Mouse (Mus musculus): ENCODE results near the gene Iars2. TPM values are rescaled to one million over a fixed set of nuclear protein-coding genes. Genes with fewer than 3 reads are reported as not detected.

The Iars2 gene
- total and polyA plus RNA-seq, 2 experiments: 20.8 to 25.8 TPM

DNA sequence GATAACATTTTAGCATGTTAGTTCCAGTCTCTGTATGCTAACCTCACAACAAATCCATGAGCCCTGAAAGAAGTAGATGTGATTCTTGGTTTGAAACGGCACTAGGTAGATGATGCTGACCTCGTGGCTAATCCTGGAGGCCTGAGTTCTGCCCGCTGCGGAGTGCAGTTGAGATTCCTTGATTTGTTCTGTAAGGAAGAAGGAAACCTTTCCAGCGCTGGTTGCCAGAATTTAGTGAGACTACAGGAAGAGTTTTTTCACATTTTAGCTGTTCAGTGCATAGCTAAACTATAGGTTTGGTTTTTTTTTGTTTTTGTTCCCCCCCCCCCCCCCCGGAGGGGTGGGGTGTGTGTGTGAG lies 35.0 kb upstream of the Iars2 start:
- peaks cover 12% of the 10 kb centered on the region; the same call in 1 of the 2 replicates for H3K4me1 ChIP-seq (ENCODE audit: control insufficient read depth, insufficient read depth, low read length)
- no peak for DNase-seq (ENCODE audit: extremely low read depth, low read depth, low spot score)
- H3K27me3 ChIP-seq (ENCODE audit: control insufficient read depth, insufficient read depth, low read length): no peaks in the 10 kb centered on the region
- TF ChIP-seq CTCF (IDR thresholded peaks at IDR 0.05; ENCODE audit: low read depth, low read length) (no peak), POLR2A (IDR thresholded peaks at IDR 0.05; ENCODE audit: extremely low read depth, insufficient read depth, low read length) (no peak)
- 0 out of 2 replicates have a peak overlapping the region, but pooled peaks have one; percentile 21 for H3K9ac ChIP-seq (ENCODE audit: low read depth, low read length)
- no peak overlapping the region for H3K27ac ChIP-seq (replicated peaks; ENCODE audit: insufficient read depth, low read depth, low read length)
- H3K36me3 ChIP-seq (ENCODE audit: control insufficient read depth, insufficient read depth, low read length): peaks cover 3% of the 10 kb centered on the region
- H3K79me2 ChIP-seq (ENCODE audit: control insufficient read depth, insufficient read depth, low read length): peaks cover 22% of the 10 kb centered on the region
- no peak overlapping the region; the same call in 1 of the 2 replicates for H3K4me3 ChIP-seq (ENCODE audit: insufficient read depth, low read depth, low read length)
- WGBS: 17% methylated on average over 6 of the region's 6 CpGs

DNA sequence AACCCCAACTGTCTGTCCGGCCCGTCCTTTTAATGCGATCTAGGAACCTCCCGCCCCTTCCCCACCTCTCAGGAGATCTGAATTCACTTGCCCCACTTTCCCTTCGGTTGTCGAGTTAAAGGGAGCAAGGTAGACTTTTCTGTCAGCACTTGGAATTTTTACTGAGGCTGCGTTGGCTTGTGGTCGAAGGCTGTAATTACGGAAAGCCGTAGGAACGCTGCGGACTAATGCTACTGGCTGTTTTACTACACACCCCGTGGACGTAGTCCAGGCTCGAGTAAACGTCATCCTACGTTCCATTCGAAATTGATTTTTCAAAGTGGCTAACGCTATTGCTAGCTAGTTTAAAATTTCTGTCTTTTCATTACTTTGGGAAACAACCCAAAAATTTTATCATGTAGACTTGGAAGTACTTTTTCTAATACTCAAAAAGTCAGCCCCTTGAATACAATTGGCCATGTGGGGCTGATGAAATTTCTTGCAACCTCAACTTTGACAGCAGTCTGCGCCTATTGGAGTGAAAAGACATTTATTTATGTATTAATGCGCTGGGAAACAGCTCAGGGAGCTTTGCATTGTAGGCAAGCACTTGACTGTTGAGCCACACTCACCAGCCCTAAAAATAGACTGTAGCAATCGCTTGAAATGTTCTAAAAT lies 34.5 kb upstream of the Iars2 start:
- Histone ChIP-seq H3K27ac (replicated peaks; ENCODE audit: insufficient read depth, low read depth, low read length) (peak overlapping the region; percentile 83), H3K9ac (ENCODE audit: low read depth, low read length) (peak overlapping the region; percentile 93), H3K36me3 (ENCODE audit: control insufficient read depth, insufficient read depth, low read length) (no peaks in the 10 kb centered on the region; the same call in 1 of the 2 replicates), H3K79me2 (ENCODE audit: control insufficient read depth, insufficient read depth, low read length) (peaks cover 22% of the 10 kb centered on the region), H3K4me1 (ENCODE audit: control insufficient read depth, insufficient read depth, low read length) (peaks cover 12% of the 10 kb centered on the region; the same call in 1 of the 2 replicates), H3K27me3 (ENCODE audit: control insufficient read depth, insufficient read depth, low read length) (no peaks in the 10 kb centered on the region), H3K4me3 (ENCODE audit: insufficient read depth, low read depth, low read length) (peak overlapping the region; percentile 87)
- TF ChIP-seq CTCF (IDR thresholded peaks at IDR 0.05; ENCODE audit: low read depth, low read length) (no peak), POLR2A (IDR thresholded peaks at IDR 0.05; ENCODE audit: extremely low read depth, insufficient read depth, low read length) (no peak)
- under 1% methylated on average over 22 of the region's 22 CpGs for WGBS
- peak; percentile 88 for DNase-seq (ENCODE audit: extremely low read depth, low read depth, low spot score)

GRCm38 (mm10) chr1:185362677-185363520 lies 33.7 kb upstream of the Iars2 start, which contains the start of gene Eprs:
Gene Eprs (plus strand): TSS chr1:185363044.
- Histone ChIP-seq H3K79me2 (ENCODE audit: control insufficient read depth, insufficient read depth, low read length) (peaks cover 22% of the 10 kb centered on the region), H3K27ac (replicated peaks; ENCODE audit: insufficient read depth, low read depth, low read length) (peak within 1 kb of the TSS; percentile 83), H3K9ac (ENCODE audit: low read depth, low read length) (peak within 1 kb of the TSS; percentile 93), H3K4me3 (ENCODE audit: insufficient read depth, low read depth, low read length) (peak within 1 kb of the TSS; percentile 87), H3K36me3 (ENCODE audit: control insufficient read depth, insufficient read depth, low read length) (no peaks in the 10 kb centered on the region; the same call in 1 of the 2 replicates), H3K27me3 (ENCODE audit: control insufficient read depth, insufficient read depth, low read length) (no peaks in the 10 kb centered on the region), H3K4me1 (ENCODE audit: control insufficient read depth, insufficient read depth, low read length) (peaks cover 12% of the 10 kb centered on the region; the same call in 1 of the 2 replicates)
- DNase-seq (ENCODE audit: extremely low read depth, low read depth, low spot score): peak; percentile 92
- TF ChIP-seq POLR2A (IDR thresholded peaks at IDR 0.05; ENCODE audit: extremely low read depth, insufficient read depth, low read length) (peak; percentile 83), CTCF (IDR thresholded peaks at IDR 0.05; ENCODE audit: low read depth, low read length) (no peak)
- WGBS: under 1% methylated on average over 91 of the region's 92 CpGs

DNA sequence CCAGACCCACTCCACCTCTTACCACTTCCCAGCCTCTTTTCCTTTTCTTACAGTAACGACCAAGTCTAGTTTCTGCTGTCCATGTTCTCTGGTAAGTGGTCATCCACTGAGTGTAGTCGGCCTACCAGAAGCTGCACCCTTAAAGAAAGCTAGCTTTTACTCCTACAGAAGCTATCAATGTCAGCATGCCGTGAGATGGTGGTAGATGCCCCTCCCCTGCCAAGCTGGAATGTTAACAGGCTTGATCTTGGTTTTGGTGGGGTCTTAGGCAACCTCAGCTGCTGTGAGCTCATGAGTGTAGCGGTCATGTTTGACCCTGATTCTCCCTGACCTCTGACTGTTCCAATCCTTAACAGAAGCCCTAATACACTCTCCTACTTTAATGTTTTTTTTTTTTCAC lies 29.0 kb upstream of the Iars2 start:
- no peak for DNase-seq (ENCODE audit: extremely low read depth, low read depth, low spot score)
- WGBS: 86% methylated on average over 4 of the region's 4 CpGs
- TF ChIP-seq POLR2A (IDR thresholded peaks at IDR 0.05; ENCODE audit: extremely low read depth, insufficient read depth, low read length) (no peak), CTCF (IDR thresholded peaks at IDR 0.05; ENCODE audit: low read depth, low read length) (no peak)

DNA sequence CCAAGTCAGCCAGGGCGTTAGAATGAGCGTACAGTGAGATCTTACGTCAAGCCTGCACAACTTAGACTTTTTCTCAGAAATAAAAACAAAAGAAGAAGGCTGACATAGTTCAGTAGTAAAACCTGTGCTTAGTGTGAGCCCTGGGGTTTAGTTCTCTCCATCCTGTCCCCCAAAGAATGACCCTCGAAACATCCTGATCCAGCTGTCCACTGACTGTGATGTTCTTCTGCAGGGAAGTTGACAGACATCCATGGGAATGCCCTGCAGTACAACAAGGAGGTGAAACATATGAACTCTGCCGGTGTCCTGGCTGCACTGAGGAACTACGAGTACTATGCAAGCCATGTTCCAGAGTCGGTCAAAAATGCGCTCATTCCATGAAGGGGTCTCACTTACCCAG lies 27.1 kb upstream of the Iars2 start:
- WGBS: 96% methylated on average over 8 of the region's 8 CpGs
- Histone ChIP-seq H3K36me3 (ENCODE audit: control insufficient read depth, insufficient read depth, low read length) (peaks cover 29% of the 10 kb centered on the region), H3K9ac (ENCODE audit: low read depth, low read length) (no peak overlapping the region), H3K27me3 (ENCODE audit: control insufficient read depth, insufficient read depth, low read length) (no peaks in the 10 kb centered on the region), H3K4me3 (ENCODE audit: insufficient read depth, low read depth, low read length) (no peak overlapping the region), H3K27ac (replicated peaks; ENCODE audit: insufficient read depth, low read depth, low read length) (no peak overlapping the region), H3K79me2 (ENCODE audit: control insufficient read depth, insufficient read depth, low read length) (no peaks in the 10 kb centered on the region), H3K4me1 (ENCODE audit: control insufficient read depth, insufficient read depth, low read length) (no peaks in the 10 kb centered on the region)
- DNase-seq (ENCODE audit: extremely low read depth, low read depth, low spot score): no peak
- TF ChIP-seq POLR2A (IDR thresholded peaks at IDR 0.05; ENCODE audit: extremely low read depth, insufficient read depth, low read length) (no peak), CTCF (IDR thresholded peaks at IDR 0.05; ENCODE audit: low read depth, low read length) (no peak)

More for the DNA sequence above, 29.0 kb upstream of the Iars2 start:
- Histone ChIP-seq H3K36me3 (ENCODE audit: control insufficient read depth, insufficient read depth, low read length) (peaks cover 21% of the 10 kb centered on the region), H3K27me3 (ENCODE audit: control insufficient read depth, insufficient read depth, low read length) (no peaks in the 10 kb centered on the region), H3K79me2 (ENCODE audit: control insufficient read depth, insufficient read depth, low read length) (no peaks in the 10 kb centered on the region), H3K27ac (replicated peaks; ENCODE audit: insufficient read depth, low read depth, low read length) (no peak overlapping the region), H3K4me3 (ENCODE audit: insufficient read depth, low read depth, low read length) (no peak overlapping the region), H3K9ac (ENCODE audit: low read depth, low read length) (no peak overlapping the region), H3K4me1 (ENCODE audit: control insufficient read depth, insufficient read depth, low read length) (no peaks in the 10 kb centered on the region)
